Mouse (Mus musculus) CH12.LX (cell line): ENCODE measurements around the gene Trat1. TPM values are rescaled to one million over a fixed set of nuclear protein-coding genes. Genes with fewer than 3 reads are reported as not detected.

Experiments used
- DNase-seq: peaks from one replicate; pipeline ENCODE4 v3.0.0-alpha.2; 2013; ENCODE audit errors: extremely low read depth
- H3K27ac ChIP-seq: 2 replicates; pipeline ENCODE4 v1.5.1; 2012; ENCODE audit warnings: low read depth, mild to moderate bottlenecking, control low read depth, moderate library complexity; ENCODE audit not compliant: insufficient read depth
- H3K27me3 ChIP-seq: replicated peaks from 2 replicates; pipeline ENCODE3; 2012; ENCODE audit warnings: inconsistent platforms
- H3K36me3 ChIP-seq, 2 experiments: replicated peaks in 1 of 2; 2 replicates each; pipeline versions ENCODE3 to v1.6.1; 2012; ENCODE audit warnings: inconsistent platforms in 1 of 2, low read length in 1 of 2, mild to moderate bottlenecking in 1 of 2, mixed read lengths in 1 of 2, moderate library complexity in 1 of 2; ENCODE audit not compliant: control insufficient read depth in 1 of 2, insufficient read depth in 1 of 2
- H3K4me1 ChIP-seq, 2 experiments: 2 replicates each; pipeline ENCODE4 v1.6.1; 2012; ENCODE audit warnings: inconsistent platforms in 1 of 2, moderate library complexity in 1 of 2; ENCODE audit not compliant: insufficient read depth in 2 of 2, control insufficient read depth in 1 of 2
- H3K4me2 ChIP-seq: 2 replicates; pipeline ENCODE4 v1.6.1; 2012; ENCODE audit warnings: low read depth, mild to moderate bottlenecking, control low read depth; ENCODE audit not compliant: poor library complexity, insufficient read depth, severe bottlenecking
- H3K4me3 ChIP-seq, 3 experiments: fragments of 150-350 bp in 1 of 3; sonication (generic) in 1 of 3; replicated peaks in 1 of 3; 2 replicates each; pipeline versions ENCODE3 to v1.5.1; 2011 to 2012; ENCODE audit warnings: low read depth in 2 of 3, low read length in 2 of 3, mild to moderate bottlenecking in 2 of 3, moderate library complexity in 2 of 3, control low read depth in 1 of 3, improper control_type of control experiment in 1 of 3, inconsistent platforms in 1 of 3, mixed read lengths in 1 of 3; ENCODE audit not compliant: poor library complexity in 1 of 3
- H3K79me2 ChIP-seq: replicated peaks from 2 replicates; pipeline ENCODE4 v1.6.1; 2012; ENCODE audit warnings: mild to moderate bottlenecking, moderate library complexity; ENCODE audit not compliant: control insufficient read depth, poor library complexity, insufficient read depth, severe bottlenecking; ENCODE audit errors: extremely low read depth
- H3K9ac ChIP-seq: 2 replicates; pipeline ENCODE4 v1.6.1; 2012; ENCODE audit warnings: low read depth, mild to moderate bottlenecking, control low read depth, moderate library complexity; ENCODE audit not compliant: insufficient read depth
- H3K9me3 ChIP-seq: replicated peaks from 2 replicates; pipeline ENCODE3; 2012; ENCODE audit warnings: low read length, inconsistent platforms, mixed read lengths
- CHD2 ChIP-seq: IDR thresholded peaks from 2 replicates; pipeline ENCODE4 v1.6.1; 2011; ENCODE audit warnings: low read length, improper control_type of control experiment
- CTCF ChIP-seq, 2 experiments: IDR thresholded peaks in 1 of 2; conservative IDR thresholded peaks in 1 of 2; 2 replicates each; pipeline ENCODE4 v1.5.1; 2011 to 2012; ENCODE audit warnings: low read depth in 2 of 2, low read length in 2 of 2, improper control_type of control experiment in 1 of 2, inconsistent platforms in 1 of 2, mild to moderate bottlenecking in 1 of 2, moderate library complexity in 1 of 2
- E2F4 ChIP-seq: IDR thresholded peaks from 2 replicates; pipeline ENCODE4 v1.6.1; 2011; ENCODE audit warnings: low read depth, low read length, improper control_type of control experiment; ENCODE audit not compliant: insufficient replicate concordance
- ETS1 ChIP-seq: conservative IDR thresholded peaks from 2 replicates; pipeline ENCODE4 v1.6.1; 2012; ENCODE audit warnings: low read depth, mild to moderate bottlenecking, inconsistent platforms, low read length, improper control_type of control experiment, moderate library complexity
- GABPA ChIP-seq: IDR thresholded peaks from 2 replicates; pipeline ENCODE4 v1.6.1; 2012; ENCODE audit warnings: low read depth, low read length, improper control_type of control experiment, inconsistent platforms; ENCODE audit not compliant: insufficient replicate concordance
- IRF4 ChIP-seq: IDR thresholded peaks from 2 replicates; pipeline ENCODE4 v1.6.1; 2014; ENCODE audit warnings: low read depth, mild to moderate bottlenecking, inconsistent platforms, low read length, improper control_type of control experiment
- JUND ChIP-seq: conservative IDR thresholded peaks from 2 replicates; pipeline ENCODE4 v1.6.1; 2011; ENCODE audit warnings: low read depth, low read length, improper control_type of control experiment
- KAT2A ChIP-seq: IDR thresholded peaks from 2 replicates; pipeline ENCODE4 v1.6.1; 2012; ENCODE audit warnings: low read length, improper control_type of control experiment, inconsistent platforms; ENCODE audit not compliant: insufficient replicate concordance
- MAFK ChIP-seq: IDR thresholded peaks from 2 replicates; pipeline ENCODE4 v1.6.1; 2011; ENCODE audit warnings: low read length, improper control_type of control experiment; ENCODE audit not compliant: insufficient replicate concordance
- MAZ ChIP-seq: IDR thresholded peaks from 2 replicates; pipeline ENCODE4 v1.6.1; 2012; ENCODE audit warnings: low read depth, mild to moderate bottlenecking, inconsistent platforms, low read length, improper control_type of control experiment, moderate library complexity
- NELFE ChIP-seq: IDR thresholded peaks from 2 replicates; pipeline ENCODE4 v1.6.1; 2011; ENCODE audit warnings: low read depth, low read length, improper control_type of control experiment
- POLR2AphosphoS2 ChIP-seq: IDR thresholded peaks from 2 replicates; pipeline ENCODE4 v1.6.1; 2011; ENCODE audit warnings: low read depth, low read length, improper control_type of control experiment
- RCOR1 ChIP-seq: conservative IDR thresholded peaks from 2 replicates; pipeline ENCODE4 v1.6.1; 2012; ENCODE audit warnings: low read depth, mild to moderate bottlenecking, inconsistent platforms, low read length, improper control_type of control experiment
- SIN3A ChIP-seq: IDR thresholded peaks from 2 replicates; pipeline ENCODE4 v1.6.1; 2012; ENCODE audit warnings: low read length, improper control_type of control experiment, inconsistent platforms
- TBP ChIP-seq: conservative IDR thresholded peaks from 2 replicates; pipeline ENCODE4 v1.6.1; 2011; ENCODE audit warnings: low read depth, low read length, improper control_type of control experiment
- TCF12 ChIP-seq: IDR thresholded peaks from 2 replicates; pipeline ENCODE4 v1.6.1; 2014; ENCODE audit warnings: low read depth, mild to moderate bottlenecking, inconsistent platforms, low read length, improper control_type of control experiment
- UBTF ChIP-seq: IDR thresholded peaks from 2 replicates; pipeline ENCODE4 v1.6.1; 2012; ENCODE audit warnings: low read depth, mild to moderate bottlenecking, inconsistent platforms, low read length, improper control_type of control experiment, moderate library complexity
- USF2 ChIP-seq: conservative IDR thresholded peaks from 2 replicates; pipeline ENCODE4 v1.6.1; 2011; ENCODE audit warnings: low read depth, low read length, improper control_type of control experiment
- ZKSCAN1 ChIP-seq: IDR thresholded peaks from 2 replicates; pipeline ENCODE4 v1.6.1; 2012; ENCODE audit warnings: low read depth, inconsistent platforms, low read length, improper control_type of control experiment, borderline replicate concordance
- ZMIZ1 ChIP-seq: IDR thresholded peaks from 2 replicates; pipeline ENCODE4 v1.6.1; 2012; ENCODE audit warnings: low read depth, mild to moderate bottlenecking, inconsistent platforms, low read length, improper control_type of control experiment
- ZNF384 ChIP-seq: IDR thresholded peaks from 2 replicates; pipeline ENCODE4 v1.6.1; 2012; ENCODE audit warnings: low read depth, low read length, improper control_type of control experiment, inconsistent platforms
- dilution Hi-C: fragments of 300-500 bp; cut with MboI; formaldehyde crosslinking; loops from 2 replicates; pipeline ENCODE4 v1.14.3; 2020; ENCODE audit warnings: low sequenced_read_pairs; ENCODE audit not compliant: extremely low pct_unique_long_range_greater_than_20kb, extremely low pct_ligation_motif_present
- in situ Hi-C: fragments of 300-500 bp; cut with MboI; formaldehyde crosslinking; loops from 3 replicates; pipeline ENCODE4 v1.14.3; 2019; ENCODE audit warnings: low sequenced_read_pairs, low pct_ligation_motif_present, low pct_unique_long_range_greater_than_20kb, mixed read lengths
- polyA plus RNA-seq: library from polyadenylated mRNA; unstranded; fragments of >175 nt; gene quantifications from 2 replicates; pipeline ENCODE4 v1.2.1, GENCODE M21; 2012; ENCODE audit warnings: low read depth; ENCODE audit not compliant: insufficient read length
- total RNA-seq, 2 experiments: library from RNA; depleted of rRNA; stranded (reverse); fragments of 300-350 nt in 1 of 2; fragments of >200 nt in 1 of 2; gene quantifications; 2 replicates each; pipeline ENCODE4 v1.2.3; 2012 to 2014

Gene Trat1
- not detected in 2 replicates for total RNA-seq (2012; rRNA removed)
- total RNA-seq (2014; rRNA removed) = not detected in 2 replicates
- not detected in 2 replicates for polyA plus RNA-seq

- H3K36me3 ChIP-seq = no peaks in the 10 kb centered on the region
- no peak within 1 kb of the TSS for H3K27ac ChIP-seq
- TF ChIP-seq TCF12 (no peak), CHD2 (no peak), SIN3A (no peak), UBTF (no peak), MAFK (no peak), GABPA (no peak), TBP (no peak), ETS1 (no peak), MAZ (no peak), USF2 (no peak), E2F4 (no peak), NELFE (no peak), ZMIZ1 (no peak), IRF4 (no peak), ZNF384 (no peak), ZKSCAN1 (no peak)
- no peaks in the 10 kb centered on the region for H3K4me1 ChIP-seq
- H3K27me3 ChIP-seq = no peaks in the 10 kb centered on the region
- in situ Hi-C loops (no loop called here), dilution Hi-C loops (no loop called here)
- H3K79me2 ChIP-seq = no peaks in the 10 kb centered on the region
- no peak within 1 kb of the TSS for H3K9ac ChIP-seq
- no peak within 1 kb of the TSS for H3K4me2 ChIP-seq
- peaks cover 22% of the 10 kb centered on the region for H3K9me3 ChIP-seq
- no peak for DNase-seq
- no peak within 1 kb of the TSS for H3K4me3 ChIP-seq
Observed at GRCm38 (mm10) chr16:48771971-48772445, at the start of gene Trat1. Gene Trat1, minus strand, starts transcription at chr16:48772021.

- Histone ChIP-seq H3K4me1 (no peaks in the 10 kb centered on the region), H3K9me3 (peaks cover 33% of the 10 kb centered on the region), H3K9ac (no peak overlapping the region), H3K36me3 (no peaks in the 10 kb centered on the region), H3K27me3 (no peaks in the 10 kb centered on the region)
- in situ Hi-C loops = no loop called here
- dilution Hi-C loops = no loop called here
- no peak for TF ChIP-seq POLR2AphosphoS2
- TF ChIP-seq E2F4 = no peak
- TF ChIP-seq MAZ = no peak
- TF ChIP-seq KAT2A = no peak
- TF ChIP-seq ZMIZ1 = no peak
- TF ChIP-seq RCOR1 = no peak
- TF ChIP-seq JUND = no peak
- TF ChIP-seq CTCF (conservative IDR thresholded peaks at IDR 0.05 in 1 of 2, IDR thresholded peaks at IDR 0.05 in 1 of 2; ENCODE audit: low read depth in 2 of 2, low read length in 2 of 2) = no peak
- no peak for TF ChIP-seq IRF4
- TF ChIP-seq, all 38 proteins: peak for 0
- no peak overlapping the region for H3K4me3 ChIP-seq
- DNase-seq = no peak
- no peak overlapping the region; the same call in 1 of the 2 replicates for H3K4me2 ChIP-seq
- no peaks in the 10 kb centered on the region for H3K79me2 ChIP-seq
- no peak overlapping the region for H3K27ac ChIP-seq
Observed at GRCm38 (mm10) chr16:48818524-48818923, 46.7 kb upstream of the Trat1 start.
